Mouse (Mus musculus) forebrain, embryonic 14.5 days (tissue): ENCODE data around the gene 4930426L09Rik. TPM values are rescaled to one million over a fixed set of nuclear protein-coding genes. Genes with fewer than 3 reads are reported as not detected.

Experiments used
- ATAC-seq: fragments of 200-750 bp; cut with Nextera tagmentation; 2 replicates; pipeline ENCODE4 v1.8.0; 2017; ENCODE audit warnings: mild to moderate bottlenecking, moderate library complexity
- DNase-seq: peaks from one replicate; pipeline ENCODE4 v3.0.0-alpha.2; 2015; ENCODE audit warnings: low spot score
- H3K27ac ChIP-seq: fragments of 300-500 bp; sonication (generic); 2 replicates; pipeline ENCODE4 v1.5.1; 2014; ENCODE audit warnings: low read depth, mild to moderate bottlenecking, control low read depth, low read length, moderate library complexity
- H3K27me3 ChIP-seq: fragments of 300-500 bp; sonication (generic); replicated peaks from 2 replicates; pipeline ENCODE4 v1.6.1; 2014; ENCODE audit warnings: low read length, control low read depth, mixed read lengths; ENCODE audit not compliant: control insufficient read depth, insufficient read depth
- H3K36me3 ChIP-seq: fragments of 300-500 bp; sonication (generic); 2 replicates; pipeline ENCODE4 v1.6.1; 2014; ENCODE audit warnings: low read length, control low read depth; ENCODE audit not compliant: control insufficient read depth, insufficient read depth
- H3K4me1 ChIP-seq: fragments of 300-500 bp; sonication (generic); 2 replicates; pipeline ENCODE4 v1.6.1; 2014; ENCODE audit warnings: antibody characterized with exemption, low read length, control low read depth; ENCODE audit not compliant: control insufficient read depth, insufficient read depth
- H3K4me2 ChIP-seq: fragments of 300-500 bp; sonication (generic); 2 replicates; pipeline ENCODE4 v1.6.1; 2014; ENCODE audit warnings: mild to moderate bottlenecking, control low read depth, low read length
- H3K4me3 ChIP-seq: fragments of 300-500 bp; sonication (generic); 2 replicates; pipeline ENCODE4 v1.5.1; 2014; ENCODE audit warnings: low read depth, low read length, control low read depth
- H3K9ac ChIP-seq: fragments of 300-500 bp; sonication (generic); 2 replicates; pipeline ENCODE4 v1.6.1; 2014; ENCODE audit warnings: mild to moderate bottlenecking, low read length, control low read depth, moderate library complexity
- H3K9me3 ChIP-seq: fragments of 300-500 bp; sonication (generic); replicated peaks from 2 replicates; pipeline ENCODE4 v1.6.1; 2016; ENCODE audit warnings: low read length, control low read depth, mixed read lengths; ENCODE audit not compliant: control insufficient read depth
- WGBS: fragments of 180-500 bp; shearing (Covaris S2); extraction: QIAGEN DNeasy Blood & Tissue Kit; methylation state at CpG from one replicate; pipeline ENCODE4 v1.1.7; 2014; 5-methylcytosine and 5-hydroxymethylcytosine counted together
- polyA plus RNA-seq: library from polyadenylated mRNA; unstranded; fragments of >200 nt; fragmentation: Nextera tagmentation; extraction: Ambion mirVana; gene quantifications from 2 replicates; pipeline ENCODE4 v1.2.1, GENCODE M21; 2014

4930426L09Rik gene
- polyA plus RNA-seq, 1 experiment from 2014 or later: 0.58 TPM

DNA sequence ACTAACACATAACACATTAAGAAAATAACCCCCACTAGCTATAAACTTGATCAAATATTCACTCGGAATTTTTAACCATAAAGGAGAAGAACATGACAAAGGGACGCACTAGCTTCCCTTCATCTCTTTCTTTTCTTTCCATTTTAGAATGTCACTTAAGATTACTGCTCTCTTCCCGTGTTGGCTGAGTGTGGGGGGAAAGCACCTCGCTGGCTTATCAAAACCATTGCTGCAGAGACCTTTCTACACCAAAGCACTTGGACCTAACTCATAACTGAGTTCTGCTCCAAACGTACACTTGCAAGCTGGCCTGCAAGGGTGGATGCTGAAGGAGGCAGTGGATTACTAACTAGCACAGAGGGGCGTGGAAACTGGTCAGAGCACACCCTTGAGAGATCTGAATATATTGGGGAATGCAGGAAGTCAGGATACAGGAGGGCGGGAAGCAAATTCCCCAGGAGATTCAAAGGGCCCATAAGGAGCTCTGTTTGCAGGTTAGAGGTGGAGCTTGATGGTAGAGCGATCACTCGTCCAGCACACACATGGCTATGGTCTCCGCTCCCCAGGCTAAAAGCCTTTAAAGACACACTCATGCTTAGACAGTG, 20.8 kb upstream of the 4930426L09Rik start:
- H3K27ac ChIP-seq: no peak overlapping the region

GRCm38 (mm10) chr2:18979046-18979445, 19.1 kb upstream of the 4930426L09Rik start:
- Histone ChIP-seq H3K9me3 (no peaks in the 10 kb centered on the region), H3K4me2 (no peak overlapping the region), H3K4me3 (no peak overlapping the region), H3K27ac (no peak overlapping the region), H3K36me3 (no peaks in the 10 kb centered on the region), H3K4me1 (no peaks in the 10 kb centered on the region), H3K9ac (no peak overlapping the region), H3K27me3 (no peaks in the 10 kb centered on the region)
- no peak for ATAC-seq
- 94% methylated on average over 4 of the region's 4 CpGs for WGBS
- DNase-seq: no peak

More for the DNA sequence above, 20.8 kb upstream of the 4930426L09Rik start:
- WGBS: 86% methylated on average over 10 of the region's 10 CpGs
- Histone ChIP-seq H3K36me3 (no peaks in the 10 kb centered on the region), H3K9me3 (peaks cover 5% of the 10 kb centered on the region; the same call in 1 of the 2 replicates), H3K4me3 (no peak overlapping the region), H3K4me2 (no peak overlapping the region), H3K9ac (no peak overlapping the region), H3K27me3 (no peaks in the 10 kb centered on the region), H3K4me1 (no peaks in the 10 kb centered on the region)
- ATAC-seq: no peak
- DNase-seq: no peak

GRCm38 (mm10) chr2:18979675-18980074, 18.5 kb upstream of the 4930426L09Rik start:
- H3K4me2 ChIP-seq: no peak overlapping the region
- 81% methylated on average over 7 of the region's 7 CpGs for WGBS
- ATAC-seq: no peak

GRCm38 (mm10) chr2:18982581-18982980, 15.6 kb upstream of the 4930426L09Rik start:
- no peak overlapping the region for H3K9ac ChIP-seq
- no peaks in the 10 kb centered on the region for H3K36me3 ChIP-seq
- no peak overlapping the region for H3K4me3 ChIP-seq
- no peaks in the 10 kb centered on the region for H3K4me1 ChIP-seq
- no peak for DNase-seq
- H3K27ac ChIP-seq: no peak overlapping the region
- no peak overlapping the region for H3K4me2 ChIP-seq
- no peak for ATAC-seq
- peaks cover 3% of the 10 kb centered on the region; the same call in 1 of the 2 replicates for H3K9me3 ChIP-seq
- WGBS: 75% methylated on average over 6 of the region's 6 CpGs
- no peaks in the 10 kb centered on the region for H3K27me3 ChIP-seq

More at GRCm38 (mm10) chr2:18979675-18980074, 18.5 kb upstream of the 4930426L09Rik start:
- H3K36me3 ChIP-seq: no peaks in the 10 kb centered on the region
- H3K27ac ChIP-seq: no peak overlapping the region
- DNase-seq: no peak
- no peak overlapping the region for H3K9ac ChIP-seq
- no peaks in the 10 kb centered on the region for H3K9me3 ChIP-seq
- no peaks in the 10 kb centered on the region for H3K4me1 ChIP-seq
- no peaks in the 10 kb centered on the region for H3K27me3 ChIP-seq
- no peak overlapping the region for H3K4me3 ChIP-seq

DNA sequence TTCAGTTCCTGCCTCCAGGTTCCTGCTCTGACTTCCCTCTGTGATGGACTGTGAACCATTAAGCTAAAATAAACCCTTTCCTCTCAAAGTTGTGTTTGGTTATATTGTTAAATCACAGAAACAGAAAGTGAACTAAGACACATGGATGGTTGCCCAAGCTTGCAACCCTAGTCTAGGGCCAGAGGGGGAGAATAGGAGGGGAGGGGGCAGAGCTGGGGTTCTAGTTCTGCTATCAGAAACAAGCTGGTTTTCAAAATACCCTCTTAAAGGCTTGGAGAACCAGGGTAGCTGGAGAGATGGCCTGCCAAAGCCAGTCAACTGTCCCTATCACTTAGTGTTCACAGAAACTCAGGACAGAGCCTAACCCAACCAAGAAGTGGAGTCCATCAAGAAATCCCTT, 14.6 kb upstream of the 4930426L09Rik start:
- H3K9ac ChIP-seq: no peak overlapping the region
- H3K4me1 ChIP-seq: no peaks in the 10 kb centered on the region
- no peak overlapping the region for H3K4me2 ChIP-seq
- peaks cover 3% of the 10 kb centered on the region; the same call in 1 of the 2 replicates for H3K9me3 ChIP-seq
- H3K4me3 ChIP-seq: no peak overlapping the region
- no peaks in the 10 kb centered on the region for H3K27me3 ChIP-seq
- DNase-seq: no peak
- H3K36me3 ChIP-seq: no peaks in the 10 kb centered on the region
- H3K27ac ChIP-seq: no peak overlapping the region
- ATAC-seq: no peak

DNA sequence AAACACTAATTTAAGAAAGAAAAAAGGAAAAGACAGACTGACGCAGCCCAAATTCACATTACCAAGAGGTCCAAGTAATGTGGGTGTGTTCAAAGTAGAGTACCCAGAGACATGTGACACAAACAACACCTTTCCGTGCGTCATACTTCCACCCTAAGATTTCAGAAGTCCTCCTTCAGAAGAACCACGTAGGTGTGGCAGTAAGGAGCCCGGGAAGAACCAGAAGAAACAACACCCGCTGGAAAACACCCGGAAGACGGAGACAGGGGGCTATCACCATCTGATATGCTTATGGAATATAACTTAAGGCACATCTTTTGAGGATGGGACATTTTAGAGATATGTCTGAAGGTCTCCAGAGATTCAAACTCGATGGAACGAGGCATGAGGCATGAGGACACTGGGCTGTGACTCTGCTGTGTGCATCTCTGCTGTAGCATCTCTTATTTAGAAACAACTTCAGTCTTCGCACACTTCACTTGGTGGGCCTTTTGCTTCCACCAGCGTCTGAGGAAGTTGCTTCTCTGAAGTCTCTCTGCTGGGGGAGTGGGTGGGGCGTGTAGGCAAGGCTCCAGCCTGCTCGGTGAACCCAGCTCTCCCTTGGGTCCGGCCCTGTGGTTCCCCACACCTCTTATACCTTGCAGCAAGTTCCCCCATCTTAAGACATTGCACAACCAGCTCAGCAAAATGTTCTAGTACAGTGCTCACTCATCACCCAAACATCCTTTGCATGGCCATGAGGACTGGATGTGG, 13.9 kb upstream of the 4930426L09Rik start:
- Histone ChIP-seq H3K9me3 (peaks cover 3% of the 10 kb centered on the region; the same call in 1 of the 2 replicates), H3K9ac (no peak overlapping the region), H3K27me3 (no peaks in the 10 kb centered on the region), H3K4me3 (no peak overlapping the region), H3K27ac (no peak overlapping the region), H3K4me2 (no peak overlapping the region), H3K4me1 (no peaks in the 10 kb centered on the region), H3K36me3 (no peaks in the 10 kb centered on the region)
- ATAC-seq (no peak), DNase-seq (no peak)
- WGBS: 93% methylated on average over 15 of the region's 15 CpGs

DNA sequence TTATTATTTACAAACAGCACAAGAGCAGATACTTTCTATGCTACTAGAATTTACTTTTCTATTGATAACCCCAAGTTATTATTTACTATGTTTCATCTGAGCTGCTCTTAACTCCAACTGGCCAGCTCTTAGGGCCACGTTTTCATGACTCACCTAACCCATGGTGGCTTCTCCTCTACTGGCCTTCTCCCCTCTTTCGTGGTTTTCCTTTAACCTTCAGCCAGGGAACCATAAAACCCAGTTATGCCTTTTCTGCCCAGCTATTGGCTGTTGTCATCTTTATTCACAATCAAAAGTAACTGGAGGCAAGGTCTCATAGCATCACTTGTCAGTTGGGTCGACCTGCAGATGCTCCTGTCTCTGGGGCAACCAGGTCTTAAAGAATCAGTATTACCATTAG, 12.6 kb upstream of the 4930426L09Rik start:
- no peak overlapping the region for H3K27ac ChIP-seq
- H3K4me1 ChIP-seq: no peaks in the 10 kb centered on the region
- 85% methylated on average over 3 of the region's 3 CpGs for WGBS
- DNase-seq: no peak
- H3K9ac ChIP-seq: no peak overlapping the region
- H3K4me3 ChIP-seq: no peak overlapping the region
- no peak overlapping the region for H3K4me2 ChIP-seq
- no peak for ATAC-seq
- peaks cover 3% of the 10 kb centered on the region; the same call in 1 of the 2 replicates for H3K9me3 ChIP-seq
- no peaks in the 10 kb centered on the region for H3K36me3 ChIP-seq
- no peaks in the 10 kb centered on the region for H3K27me3 ChIP-seq

DNA sequence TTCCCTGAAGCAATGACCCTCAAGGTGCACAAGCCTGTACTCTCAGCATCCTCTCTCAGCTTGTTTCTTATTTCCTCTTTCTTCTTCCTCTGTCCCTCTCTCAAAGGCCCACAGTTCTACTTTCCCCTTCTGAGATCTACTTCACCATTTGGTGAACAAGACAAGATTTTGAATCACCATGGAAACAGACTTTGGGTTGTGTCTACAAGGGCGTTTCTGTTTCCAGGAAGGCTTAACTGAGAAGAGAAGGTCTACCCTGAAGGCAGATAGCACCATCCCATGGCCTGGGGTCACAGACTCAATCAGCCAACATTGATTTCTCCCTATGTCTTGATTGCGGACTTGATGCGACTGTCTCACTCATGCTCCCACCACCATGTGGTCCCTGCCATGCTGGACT, 9.3 kb upstream of the 4930426L09Rik start:
- ATAC-seq (no peak), DNase-seq (no peak)
- WGBS: 95% methylated on average over 3 of the region's 3 CpGs
- no peaks in the 10 kb centered on the region for H3K27me3 ChIP-seq
- no peak overlapping the region for H3K4me3 ChIP-seq
- H3K4me1 ChIP-seq: no peaks in the 10 kb centered on the region
- H3K36me3 ChIP-seq: no peaks in the 10 kb centered on the region
- H3K27ac ChIP-seq: no peak overlapping the region
- no peak overlapping the region for H3K9ac ChIP-seq
- H3K4me2 ChIP-seq: no peak overlapping the region
- peaks cover 6% of the 10 kb centered on the region; the same call in 1 of the 2 replicates for H3K9me3 ChIP-seq
